Mouse (Mus musculus): ENCODE results near the gene Dok5. TPM values are rescaled to one million over a fixed set of nuclear protein-coding genes. Genes with fewer than 3 reads are reported as not detected.

The Dok5 gene
- total RNA-seq (2022) = under 1 TPM; 0.24 to 0.35 (median 0.30) TPM

- DNase-seq (ENCODE audit: low spot score) = peak; percentile 58
Measured at GRCm38 (mm10) chr2:170731632-170732561, at the start of gene Dok5. Gene Dok5, plus strand, starts transcription at chr2:170731807.

- no peak for DNase-seq (ENCODE audit: low spot score)
Measured at GRCm38 (mm10) chr2:170683385-170683784, 48.2 kb upstream of the Dok5 start.

GRCm38 (mm10) chr2:170695071-170695936 is 36.3 kb upstream of the Dok5 start:
- DNase-seq (ENCODE audit: low spot score) = no peak

- no peak for DNase-seq (ENCODE audit: low spot score)
Measured at GRCm38 (mm10) chr2:170695937-170696510, 35.6 kb upstream of the Dok5 start.

GRCm38 (mm10) chr2:170700471-170700870 is 31.1 kb upstream of the Dok5 start:
- DNase-seq (ENCODE audit: low spot score) = no peak

GRCm38 (mm10) chr2:170706488-170706887 is 25.1 kb upstream of the Dok5 start:
- no peak for DNase-seq (ENCODE audit: low spot score)

- DNase-seq (ENCODE audit: low spot score) = no peak
Measured at GRCm38 (mm10) chr2:170707672-170708071, 23.9 kb upstream of the Dok5 start.

- DNase-seq (ENCODE audit: low spot score) = no peak
Measured at GRCm38 (mm10) chr2:170708901-170709300, 22.7 kb upstream of the Dok5 start.

- no peak for DNase-seq (ENCODE audit: low spot score)
Measured at GRCm38 (mm10) chr2:170712658-170713285, 18.8 kb upstream of the Dok5 start.

- no peak for DNase-seq (ENCODE audit: low spot score)
Measured at GRCm38 (mm10) chr2:170720386-170720785, 11.2 kb upstream of the Dok5 start.

GRCm38 (mm10) chr2:170724136-170724535 is 7.5 kb upstream of the Dok5 start:
- no peak for DNase-seq (ENCODE audit: low spot score)

GRCm38 (mm10) chr2:170724716-170725115 is 6.9 kb upstream of the Dok5 start:
- no peak for DNase-seq (ENCODE audit: low spot score)

- no peak for DNase-seq (ENCODE audit: low spot score)
Measured at GRCm38 (mm10) chr2:170725796-170726195, 5.8 kb upstream of the Dok5 start.

GRCm38 (mm10) chr2:170726996-170727710 is 4.5 kb upstream of the Dok5 start:
- DNase-seq (ENCODE audit: low spot score) = no peak

GRCm38 (mm10) chr2:170728864-170729263 is 2.7 kb upstream of the Dok5 start:
- no peak for DNase-seq (ENCODE audit: low spot score)

GRCm38 (mm10) chr2:170729661-170730060 is 1.9 kb upstream of the Dok5 start:
- DNase-seq (ENCODE audit: low spot score) = no peak

GRCm38 (mm10) chr2:170730136-170730535 is 1.5 kb upstream of the Dok5 start:
- DNase-seq (ENCODE audit: low spot score) = no peak

GRCm38 (mm10) chr2:170730781-170731180 is 826 bp upstream of the Dok5 start:
- DNase-seq (ENCODE audit: low spot score) = no peak

GRCm38 (mm10) chr2:170731205-170731604 is 402 bp upstream of the Dok5 start:
- DNase-seq (ENCODE audit: low spot score) = no peak

GRCm38 (mm10) chr2:170733671-170734070 is 2.1 kb downstream of the Dok5 start:
- no peak for DNase-seq (ENCODE audit: low spot score)

- DNase-seq (ENCODE audit: low spot score) = no peak
Measured at GRCm38 (mm10) chr2:170734446-170734845, 2.8 kb downstream of the Dok5 start.

Measured in heart, adult 8-10 months (tissue).